8 mouse cellular contexts compared by ENCODE assay signal in genomic region chr2:146834314-146835201, GRCm38 (mm10). TPM values are rescaled to one million over a fixed set of nuclear protein-coding genes. Genes with fewer than 3 reads are reported as not detected.
A peak's percentile ranks its signal among the peaks of the same experiment; 100 is the strongest.
DNase-seq lines count a peak whose midpoint lies in the region; ATAC-seq and TF ChIP-seq lines count a peak whose summit lies in the region.

No protein-coding gene starts in this region.

- no peak for TF ChIP-seq POLR2A in lung, adult 2 months (IDR thresholded peaks at IDR 0.05; ENCODE audit: borderline replicate concordance, extremely low read depth, low read depth, low read length)
- TF ChIP-seq POLR2A in thymus, adult 2 months (IDR thresholded peaks at IDR 0.05; ENCODE audit: control insufficient read depth, extremely low read depth, insufficient read depth, low read length, poor library complexity) = no peak

- H3K4me2 ChIP-seq in midbrain, postnatal 0 days (ENCODE audit: low read depth, low read length, poor library complexity, severe bottlenecking) = peak overlapping the region; percentile 49

- WGBS in lung, adult 2 months = 3% methylated on average over 63 of the region's 63 CpGs
- WGBS in midbrain, postnatal 0 days = under 1% methylated on average over 63 of the region's 63 CpGs
- WGBS in thymus, adult 2 months = 3% methylated on average over 63 of the region's 63 CpGs

- peak overlapping the region; percentile 46; the same call in 1 of the 2 replicates for H3K9ac ChIP-seq in midbrain, postnatal 0 days (replicated peaks; ENCODE audit: low read length, poor library complexity, severe bottlenecking)

- peak overlapping the region; percentile 84 for H3K27ac ChIP-seq in midbrain, postnatal 0 days (ENCODE audit: low read depth, low read length)
- H3K27ac ChIP-seq in thymus, adult 2 months (ENCODE audit: control insufficient read depth, insufficient read depth, low read length) = no peak overlapping the region

- H3K4me1 ChIP-seq in lung, adult 2 months (ENCODE audit: control insufficient read depth, insufficient read depth, low read length) = peaks cover 6% of the 10 kb centered on the region; the same call in 1 of the 2 replicates
- H3K4me1 ChIP-seq in midbrain, postnatal 0 days (ENCODE audit: insufficient read depth, low read length) = no peaks in the 10 kb centered on the region
- no peaks in the 10 kb centered on the region for H3K4me1 ChIP-seq in thymus, adult 2 months (replicated peaks; ENCODE audit: control insufficient read depth, insufficient read depth, low read length)

- H3K36me3 ChIP-seq in midbrain, postnatal 0 days (ENCODE audit: insufficient read depth, low read length) = no peaks in the 10 kb centered on the region
- H3K36me3 ChIP-seq in thymus, adult 2 months (ENCODE audit: control insufficient read depth, insufficient read depth, low read length) = no peaks in the 10 kb centered on the region

- H3K4me3 ChIP-seq in lung, adult 2 months (replicated peaks; ENCODE audit: extremely low read depth, low read depth, low read length) = peak overlapping the region; percentile 4
- H3K4me3 ChIP-seq in midbrain, postnatal 0 days (ENCODE audit: low read depth, low read length) = peak overlapping the region; percentile 27
- no peak overlapping the region for H3K4me3 ChIP-seq in thymus, adult 2 months (ENCODE audit: control insufficient read depth, insufficient read depth, low read length)

- H3K27me3 ChIP-seq in midbrain, postnatal 0 days (ENCODE audit: insufficient read depth, low read length) = peaks cover 45% of the 10 kb centered on the region
- peaks cover 41% of the 10 kb centered on the region for H3K27me3 ChIP-seq in thymus, adult 2 months (ENCODE audit: control insufficient read depth, insufficient read depth, low read length)

- peak; percentile 37 for DNase-seq in lung, adult 2 months
- DNase-seq in lung, postnatal 25 days (ENCODE audit: low spot score) = no peak
- peak; percentile 84 for DNase-seq in embryo, embryonic 11 days
- DNase-seq in heart, postnatal 4 days = peak; percentile 21
- DNase-seq in kidney, postnatal 36 days = peak; percentile 42 to 62
- peak; percentile 53 for DNase-seq in midbrain, postnatal 0 days (ENCODE audit: low spot score)
- DNase-seq in thymus, adult 2 months = no peak

- ATAC-seq in midbrain, postnatal 0 days (ENCODE audit: low FRiP score) = peak; percentile 54
- no peak for ATAC-seq in erythroblast, adult 5-6 weeks (replicated peaks; ENCODE audit: low FRiP score, poor library complexity, severe bottlenecking)

- TF ChIP-seq CTCF in lung, adult 2 months (IDR thresholded peaks at IDR 0.05; ENCODE audit: insufficient read depth, low read length) = no peak
- no peak for TF ChIP-seq CTCF in midbrain, postnatal 0 days (IDR thresholded peaks at IDR 0.05)
- TF ChIP-seq CTCF in thymus, adult 2 months (IDR thresholded peaks at IDR 0.05; ENCODE audit: borderline replicate concordance, control insufficient read depth, extremely low read depth, insufficient read depth, low read length, poor library complexity) = no peak

- H3K9me3 ChIP-seq in midbrain, postnatal 0 days (ENCODE audit: low read length) = no peaks in the 10 kb centered on the region

RNA-seq across cellular contexts. Expression of gene Kiz, which starts 21.1 kb away (rescaled TPM):
- 5.5 and 8.0 TPM in 2 replicates for polyA plus RNA-seq in lung, adult 2 months (2012; rRNA removed)
- total RNA-seq in heart, postnatal 4 days (2021) = 10 to 100 TPM; 34.7 to 40.7 TPM
- total RNA-seq in midbrain, postnatal 0 days (2014; rRNA removed) = 14.2 and 16.1 TPM in 2 replicates
- polyA plus RNA-seq in midbrain, postnatal 0 days (2015; fragmentation: Nextera tagmentation; extraction: Ambion mirVana) = 17.4 and 18.0 TPM in 2 replicates
- polyA plus RNA-seq in thymus, adult 2 months (2012; rRNA removed) = 3.7 TPM in 2 replicates
- total RNA-seq in erythroblast, adult 5-6 weeks (2015; ENCODE audit: low replicate concordance) = 8.3 and 22.6 TPM in 2 replicates
- total RNA-seq in erythroblast, adult 5-6 weeks (2017; ENCODE audit: low replicate concordance) = 10.7 and 19.1 TPM in 2 replicates

Comparison
In these comparisons a context has a peak if more than half of its experiments do, and no peak if none do; other contexts are left out.
1. DNase-seq: peak in lung, adult 2 months (single experiment), embryo, embryonic 11 days (single experiment), heart, postnatal 4 days (single experiment), kidney, postnatal 36 days (2 of 2) and midbrain, postnatal 0 days (single experiment); none in lung, postnatal 25 days (single experiment) and thymus, adult 2 months (single experiment).